Mouse (Mus musculus): ENCODE results near the gene Bmx. TPM values are rescaled to one million over a fixed set of nuclear protein-coding genes. Genes with fewer than 3 reads are reported as not detected.

Gene Bmx
- polyA plus RNA-seq, 1 experiment from 2014 or later, result 1.4 TPM

DNA sequence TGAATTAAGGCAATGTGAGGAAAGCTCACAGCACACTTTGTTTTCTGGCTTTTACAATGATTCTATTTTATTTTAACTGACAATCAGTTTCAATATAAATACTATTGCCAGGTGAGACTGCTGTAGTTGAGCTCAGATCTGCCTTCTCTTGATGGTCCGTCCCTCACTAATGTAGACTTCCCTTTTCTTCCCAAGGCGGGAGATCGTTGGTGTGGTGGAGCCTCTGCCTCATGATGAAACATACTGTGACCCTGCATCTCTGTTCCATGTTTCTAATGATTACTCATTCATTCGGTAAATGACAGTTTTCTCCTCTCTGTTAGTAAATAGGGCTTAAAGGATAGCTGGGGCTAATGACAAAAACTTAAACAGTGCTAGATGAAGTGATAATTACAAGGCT is 84.1 kb downstream of the Bmx start:
- Histone ChIP-seq H3K36me3 (no peaks in the 10 kb centered on the region), H3K27me3 (no peaks in the 10 kb centered on the region; the same call in 1 of the 2 replicates), H3K9me3 (no peaks in the 10 kb centered on the region), H3K4me1 (no peaks in the 10 kb centered on the region), H3K4me2 (no peak overlapping the region), H3K4me3 (no peak overlapping the region), H3K9ac (no peak overlapping the region), H3K27ac (no peak overlapping the region)
- no peak for ATAC-seq (ENCODE audit: borderline replicate concordance, extremely low read depth, low FRiP score, low TSS enrichment)
- 86% methylated on average over 4 of the region's 4 CpGs for WGBS

- no peaks in the 10 kb centered on the region for H3K4me1 ChIP-seq
- no peak overlapping the region for H3K27ac ChIP-seq
- H3K36me3 ChIP-seq, result no peaks in the 10 kb centered on the region
- H3K4me2 ChIP-seq, result no peak overlapping the region
- WGBS, result 40% methylated on average over 2 of the region's 2 CpGs
- H3K9ac ChIP-seq, result no peak overlapping the region
- ATAC-seq (ENCODE audit: borderline replicate concordance, extremely low read depth, low FRiP score, low TSS enrichment), result no peak
- no peaks in the 10 kb centered on the region; the same call in 1 of the 2 replicates for H3K27me3 ChIP-seq
- H3K9me3 ChIP-seq, result no peaks in the 10 kb centered on the region
- H3K4me3 ChIP-seq, result no peak overlapping the region
These were observed 87.0 kb downstream of the Bmx start for GRCm38 (mm10) chrX:164171034-164171433.

GRCm38 (mm10) chrX:164164681-164165080 is 93.3 kb downstream of the Bmx start:
- Histone ChIP-seq H3K27ac (no peak overlapping the region), H3K4me3 (no peak overlapping the region), H3K4me2 (no peak overlapping the region), H3K4me1 (no peaks in the 10 kb centered on the region), H3K9ac (no peak overlapping the region), H3K9me3 (no peaks in the 10 kb centered on the region), H3K36me3 (no peaks in the 10 kb centered on the region), H3K27me3 (no peaks in the 10 kb centered on the region; the same call in 1 of the 2 replicates)
- WGBS, result 65% methylated on average over 1 of the region's 1 CpGs
- ATAC-seq (ENCODE audit: borderline replicate concordance, extremely low read depth, low FRiP score, low TSS enrichment), result no peak

DNA sequence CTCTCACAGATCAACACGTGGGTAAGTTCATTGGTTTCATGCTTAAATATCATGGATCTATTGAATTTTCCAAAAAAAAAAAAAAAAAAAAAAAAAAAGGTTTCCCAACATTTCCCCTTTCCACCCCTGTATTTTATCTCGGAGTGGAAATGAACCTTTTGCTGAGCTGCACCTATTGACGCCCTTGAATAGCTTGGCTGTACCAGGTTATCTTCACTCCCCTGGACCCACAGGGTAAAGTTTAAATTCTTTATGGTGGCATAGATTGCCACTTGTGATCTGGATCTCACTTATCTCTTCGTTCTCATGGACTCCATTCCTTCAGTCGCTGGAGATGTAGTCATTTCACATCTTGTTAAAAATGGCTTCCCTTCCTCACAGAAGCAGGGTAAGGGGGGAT is 103.4 kb downstream of the Bmx start:
- Histone ChIP-seq H3K9ac (no peak overlapping the region), H3K27ac (no peak overlapping the region), H3K9me3 (no peaks in the 10 kb centered on the region), H3K4me1 (no peaks in the 10 kb centered on the region), H3K4me2 (no peak overlapping the region), H3K4me3 (no peak overlapping the region), H3K36me3 (no peaks in the 10 kb centered on the region), H3K27me3 (no peaks in the 10 kb centered on the region)
- WGBS, result 81% methylated on average over 5 of the region's 5 CpGs
- ATAC-seq (ENCODE audit: borderline replicate concordance, extremely low read depth, low FRiP score, low TSS enrichment), result no peak

DNA sequence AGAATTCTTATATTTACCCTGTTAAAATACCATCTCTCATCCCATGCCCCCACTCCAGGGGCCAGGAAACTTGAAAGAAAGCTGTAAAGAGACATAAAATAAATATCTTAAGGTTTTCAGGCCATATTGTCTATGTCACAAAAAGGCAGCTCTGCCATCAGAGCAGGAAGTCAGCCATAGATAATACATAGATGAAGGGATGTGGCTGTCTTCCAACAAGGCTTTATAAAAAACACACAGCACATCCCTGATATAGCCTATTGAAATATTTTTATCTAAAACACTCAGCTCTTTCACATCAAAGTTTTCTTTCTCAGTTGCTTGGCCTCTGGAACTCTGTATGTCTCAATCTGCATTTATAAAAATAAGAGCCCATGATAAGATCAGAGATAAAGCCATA is 104.4 kb downstream of the Bmx start:
- H3K9ac ChIP-seq, result no peak overlapping the region
- no peak for ATAC-seq (ENCODE audit: borderline replicate concordance, extremely low read depth, low FRiP score, low TSS enrichment)
- H3K27ac ChIP-seq, result 0 out of 2 replicates have a peak overlapping the region, but pooled peaks have one; percentile 15
- H3K4me2 ChIP-seq, result no peak overlapping the region
- no peaks in the 10 kb centered on the region for H3K9me3 ChIP-seq
- H3K36me3 ChIP-seq, result no peaks in the 10 kb centered on the region
- no peaks in the 10 kb centered on the region for H3K27me3 ChIP-seq
- H3K4me1 ChIP-seq, result no peaks in the 10 kb centered on the region
- H3K4me3 ChIP-seq, result no peak overlapping the region

GRCm38 (mm10) chrX:164152703-164153102 is 105.3 kb downstream of the Bmx start:
- Histone ChIP-seq H3K9ac (no peak overlapping the region), H3K4me3 (no peak overlapping the region), H3K36me3 (no peaks in the 10 kb centered on the region), H3K27ac (0 out of 2 replicates have a peak overlapping the region, but pooled peaks have one; percentile 15), H3K27me3 (no peaks in the 10 kb centered on the region), H3K4me1 (no peaks in the 10 kb centered on the region), H3K9me3 (no peaks in the 10 kb centered on the region), H3K4me2 (no peak overlapping the region)
- 36% methylated on average over 2 of the region's 2 CpGs for WGBS
- ATAC-seq (ENCODE audit: borderline replicate concordance, extremely low read depth, low FRiP score, low TSS enrichment), result peak; percentile 49; the same call in 1 of the 2 replicates

DNA sequence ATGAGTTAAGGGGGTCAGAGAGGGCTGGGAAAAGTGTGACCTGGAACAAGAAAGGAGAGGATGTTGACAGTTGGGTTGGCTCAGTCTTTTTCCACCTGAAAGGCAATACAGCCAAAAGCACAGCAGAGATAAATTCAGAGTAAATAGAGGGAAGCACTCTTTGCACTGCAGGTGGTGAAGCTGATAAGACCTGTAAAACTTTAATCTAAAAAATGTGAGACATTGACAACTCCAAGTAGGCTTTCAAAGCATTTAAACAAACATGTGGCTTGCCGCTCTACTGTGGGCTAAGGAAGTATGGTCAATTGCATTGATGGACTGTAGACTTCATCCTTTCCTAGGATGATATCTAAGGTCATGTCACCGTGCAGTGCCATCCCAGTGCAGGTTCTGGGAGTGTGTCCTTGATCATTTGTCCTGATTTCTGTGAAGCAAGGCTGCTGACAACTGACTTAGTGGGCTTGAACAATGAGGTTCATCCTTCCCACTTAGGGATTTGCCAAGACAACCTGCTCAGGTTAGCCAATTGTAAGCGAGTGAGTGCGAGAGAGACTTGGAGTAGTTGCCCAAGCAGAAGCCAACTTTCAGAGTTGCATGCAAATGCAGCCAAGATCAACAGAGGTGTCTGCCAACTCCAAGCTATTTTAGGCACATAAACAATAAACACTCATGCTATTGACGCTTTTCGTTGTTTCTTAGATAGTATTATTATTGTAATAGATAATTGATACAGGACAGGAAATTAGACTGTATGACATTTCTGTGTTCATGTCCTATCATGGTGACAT is 112.3 kb downstream of the Bmx start:
- Histone ChIP-seq H3K36me3 (no peaks in the 10 kb centered on the region), H3K4me1 (no peaks in the 10 kb centered on the region; the same call in 1 of the 2 replicates), H3K4me2 (no peak overlapping the region), H3K9ac (no peak overlapping the region), H3K27ac (no peak overlapping the region), H3K4me3 (no peak overlapping the region), H3K27me3 (no peaks in the 10 kb centered on the region), H3K9me3 (no peaks in the 10 kb centered on the region)
- no peak for ATAC-seq (ENCODE audit: borderline replicate concordance, extremely low read depth, low FRiP score, low TSS enrichment)
- 57% methylated on average over 6 of the region's 6 CpGs for WGBS

Other genes with a start within 250 kb of the Bmx start
- 0.62 and 0.64 TPM in 2 replicates for gene Car5b, start 230.2 kb downstream of the Bmx start, polyA plus RNA-seq (2015; fragmentation: Nextera tagmentation; extraction: Ambion mirVana)
- gene Siah1b, start 181.7 kb downstream of the Bmx start, polyA plus RNA-seq (2015; fragmentation: Nextera tagmentation; extraction: Ambion mirVana), result 30.2 and 30.3 TPM in 2 replicates
- 0.62 and 0.65 TPM in 2 replicates for gene Cltrn, start 169.4 kb downstream of the Bmx start, polyA plus RNA-seq (2015; fragmentation: Nextera tagmentation; extraction: Ambion mirVana)
- 1.4 and 1.9 TPM in 2 replicates for gene Ace2, start 118.9 kb downstream of the Bmx start, polyA plus RNA-seq (2015; fragmentation: Nextera tagmentation; extraction: Ambion mirVana)
- 14.1 and 16.7 TPM in 2 replicates for gene Pir, start 11.2 kb upstream of the Bmx start, polyA plus RNA-seq (2015; fragmentation: Nextera tagmentation; extraction: Ambion mirVana)
- 48.1 and 52.2 TPM in 2 replicates for gene Vegfd, start 115.2 kb upstream of the Bmx start, polyA plus RNA-seq (2015; fragmentation: Nextera tagmentation; extraction: Ambion mirVana)
- gene Piga, start 161.6 kb upstream of the Bmx start, polyA plus RNA-seq (2015; fragmentation: Nextera tagmentation; extraction: Ambion mirVana), result 18.8 and 19.8 TPM in 2 replicates
- gene Asb11, start 178.8 kb upstream of the Bmx start, polyA plus RNA-seq (2015; fragmentation: Nextera tagmentation; extraction: Ambion mirVana), result 0.65 and 1.3 TPM in 2 replicates
- gene Asb9, start 248.1 kb upstream of the Bmx start, polyA plus RNA-seq (2015; fragmentation: Nextera tagmentation; extraction: Ambion mirVana), result not detected in 2 replicates